Mouse (Mus musculus): ENCODE measurements around the gene Hspa12a. TPM values are rescaled to one million over a fixed set of nuclear protein-coding genes. Genes with fewer than 3 reads are reported as not detected.
A peak's percentile ranks its signal among the peaks of the same experiment; 100 is the strongest.

Hspa12a gene
- total RNA-seq, 2 experiments from 2014 or later, result 22.7 to 24.4 TPM

- intact Hi-C loops (cut with DNase I), result no loop called here
- DNase-seq (ENCODE audit: low spot score), result no peak
Measured at GRCm38 (mm10) chr19:58831280-58831922, 112.1 kb downstream of the Hspa12a start.

- DNase-seq (ENCODE audit: low spot score), result no peak
- intact Hi-C loops (cut with DNase I), result no loop called here
Measured at GRCm38 (mm10) chr19:58830182-58830581, 113.3 kb downstream of the Hspa12a start.

- DNase-seq (ENCODE audit: low spot score), result no peak
- intact Hi-C loops (cut with DNase I), result no loop called here
Measured at GRCm38 (mm10) chr19:58829575-58829974, 113.9 kb downstream of the Hspa12a start.

GRCm38 (mm10) chr19:58827656-58828055 is 115.8 kb downstream of the Hspa12a start:
- DNase-seq (ENCODE audit: low spot score), result no peak
- intact Hi-C loops (cut with DNase I), result loop anchor here (2.0 kb wide), 1 partner anchor 21 kb away; no protein-coding TSS in a partner anchor

GRCm38 (mm10) chr19:58824316-58824715 is 119.1 kb downstream of the Hspa12a start:
- no peak for DNase-seq (ENCODE audit: low spot score)
- intact Hi-C loops (cut with DNase I), result no loop called here

GRCm38 (mm10) chr19:58823301-58823700 is 120.2 kb downstream of the Hspa12a start:
- DNase-seq (ENCODE audit: low spot score), result no peak
- intact Hi-C loops (cut with DNase I), result no loop called here

GRCm38 (mm10) chr19:58822454-58823200 is 120.8 kb downstream of the Hspa12a start:
- peak; percentile 54 for DNase-seq (ENCODE audit: low spot score)
- intact Hi-C loops (cut with DNase I), result no loop called here

GRCm38 (mm10) chr19:58818571-58819415 is 124.7 kb downstream of the Hspa12a start:
- DNase-seq (ENCODE audit: low spot score), result no peak

GRCm38 (mm10) chr19:58817398-58817797 is 126.1 kb downstream of the Hspa12a start:
- DNase-seq (ENCODE audit: low spot score), result no peak
- intact Hi-C loops (cut with DNase I), result no loop called here

More at GRCm38 (mm10) chr19:58818571-58819415, 124.7 kb downstream of the Hspa12a start:
- intact Hi-C loops (cut with DNase I), result loop anchor here (2.0 kb wide), 1 partner anchor 42 kb away; no protein-coding TSS in a partner anchor

GRCm38 (mm10) chr19:58816453-58817041 is 126.9 kb downstream of the Hspa12a start:
- intact Hi-C loops (cut with DNase I), result no loop called here
- DNase-seq (ENCODE audit: low spot score), result peak; percentile 50

GRCm38 (mm10) chr19:58815179-58815922 is 128.1 kb downstream of the Hspa12a start:
- no peak for DNase-seq (ENCODE audit: low spot score)
- intact Hi-C loops (cut with DNase I), result no loop called here

- intact Hi-C loops (cut with DNase I), result no loop called here
- no peak for DNase-seq (ENCODE audit: low spot score)
Measured at GRCm38 (mm10) chr19:58810536-58810935, 132.9 kb downstream of the Hspa12a start.

- intact Hi-C loops (cut with DNase I), result loop anchor here (5.0 kb wide), 1 partner anchor 388 kb away; no protein-coding TSS in a partner anchor
- DNase-seq (ENCODE audit: low spot score), result no peak
Measured at GRCm38 (mm10) chr19:58808864-58809263, 134.6 kb downstream of the Hspa12a start.

GRCm38 (mm10) chr19:58806364-58806763 is 137.1 kb downstream of the Hspa12a start:
- DNase-seq (ENCODE audit: low spot score), result peak; percentile 51

GRCm38 (mm10) chr19:58805191-58805779 is 138.2 kb downstream of the Hspa12a start:
- intact Hi-C loops (cut with DNase I), result loop anchor here (5.0 kb wide), 1 partner anchor 392 kb away; no protein-coding TSS in a partner anchor
- no peak for DNase-seq (ENCODE audit: low spot score)

More at GRCm38 (mm10) chr19:58806364-58806763, 137.1 kb downstream of the Hspa12a start:
- intact Hi-C loops (cut with DNase I), result loop anchor here (1.0 to 5.0 kb wide), 3 partner anchors 20 to 391 kb away; no protein-coding TSS in a partner anchor

GRCm38 (mm10) chr19:58795114-58795669 is 148.3 kb downstream of the Hspa12a start:
- intact Hi-C loops (cut with DNase I), result no loop called here
- DNase-seq (ENCODE audit: low spot score), result no peak

GRCm38 (mm10) chr19:58794284-58794683 is 149.2 kb downstream of the Hspa12a start, which contains the start of gene 1700019N19Rik:
TSS of gene 1700019N19Rik (minus strand) at chr19:58794461.
- intact Hi-C loops (cut with DNase I), result no loop called here
- DNase-seq (ENCODE audit: low spot score), result no peak

- intact Hi-C loops (cut with DNase I), result no loop called here
Measured at GRCm38 (mm10) chr19:58789194-58789593, 154.3 kb downstream of the Hspa12a start.

More at GRCm38 (mm10) chr19:58789194-58789593, 154.3 kb downstream of the Hspa12a start:
- no peak for DNase-seq (ENCODE audit: low spot score)
